Mouse (Mus musculus) limb, embryonic 10.5 days (tissue): ENCODE results near the gene 2810021J22Rik. TPM values are rescaled to one million over a fixed set of nuclear protein-coding genes. Genes with fewer than 3 reads are reported as not detected.

Experiments used
- DNase-seq: peaks from one replicate; pipeline ENCODE4 v3.0.0-alpha.2; 2017; ENCODE audit warnings: low spot score
- H3K27ac ChIP-seq: fragments of 300-500 bp; sonication (generic); 2 replicates; pipeline ENCODE4 v1.5.1; 2016; ENCODE audit warnings: mild to moderate bottlenecking
- H3K27me3 ChIP-seq: fragments of 300-500 bp; sonication (generic); 2 replicates; pipeline ENCODE4 v1.6.1; 2016; ENCODE audit warnings: low read depth, mild to moderate bottlenecking; ENCODE audit not compliant: poor library complexity, severe bottlenecking
- H3K36me3 ChIP-seq: fragments of 300-500 bp; sonication (generic); 2 replicates; pipeline ENCODE4 v1.6.1; 2016; ENCODE audit warnings: mild to moderate bottlenecking, moderate library complexity
- H3K4me1 ChIP-seq: fragments of 300-500 bp; sonication (generic); 2 replicates; pipeline ENCODE4 v1.6.1; 2016
- H3K4me3 ChIP-seq: fragments of 300-500 bp; sonication (generic); 2 replicates; pipeline ENCODE4 v1.5.1; 2016; ENCODE audit warnings: mild to moderate bottlenecking, moderate library complexity
- H3K9me3 ChIP-seq: fragments of 300-500 bp; sonication (generic); replicated peaks from 2 replicates; pipeline ENCODE4 v1.6.1; 2016; ENCODE audit warnings: mild to moderate bottlenecking
- WGBS: fragments of 180-500 bp; shearing (Covaris S2); methylation state at CpG from one replicate; pipeline ENCODE4 v1.1.7; 2016; 5-methylcytosine and 5-hydroxymethylcytosine counted together
- polyA plus RNA-seq: library from polyadenylated mRNA; unstranded; fragments of >200 nt; fragmentation: Nextera tagmentation; extraction: Ambion mirVana; gene quantifications from 2 replicates; pipeline ENCODE4 v1.2.1, GENCODE M21; 2016

2810021J22Rik gene
- polyA plus RNA-seq, 1 experiment from 2014 or later = 10.9 TPM

GRCm38 (mm10) chr11:58926651-58927050, 59.6 kb downstream of the 2810021J22Rik start:
- Histone ChIP-seq H3K27ac (no peak overlapping the region), H3K4me3 (no peak overlapping the region)
- WGBS = 92% methylated on average over 2 of the region's 3 CpGs

GRCm38 (mm10) chr11:58927053-58927452, 60.0 kb downstream of the 2810021J22Rik start:
- no peaks in the 10 kb centered on the region for H3K27me3 ChIP-seq
- H3K36me3 ChIP-seq = peaks cover 13% of the 10 kb centered on the region
- H3K9me3 ChIP-seq = no peaks in the 10 kb centered on the region
- H3K4me1 ChIP-seq = 0 out of 2 replicates have a peak, but pooled peaks cover 6% of the 10 kb centered on the region
- DNase-seq = no peak
- H3K4me3 ChIP-seq = no peak overlapping the region
- H3K27ac ChIP-seq = no peak overlapping the region
- 78% methylated on average over 2 of the region's 2 CpGs for WGBS

More at GRCm38 (mm10) chr11:58926651-58927050, 59.6 kb downstream of the 2810021J22Rik start:
- Histone ChIP-seq H3K4me1 (0 out of 2 replicates have a peak, but pooled peaks cover 6% of the 10 kb centered on the region), H3K9me3 (no peaks in the 10 kb centered on the region), H3K36me3 (peaks cover 9% of the 10 kb centered on the region), H3K27me3 (no peaks in the 10 kb centered on the region)
- DNase-seq = no peak

GRCm38 (mm10) chr11:58927790-58928651, 61.0 kb downstream of the 2810021J22Rik start:
- H3K9me3 ChIP-seq = no peaks in the 10 kb centered on the region
- H3K4me3 ChIP-seq = peak overlapping the region; percentile 1; the same call in 1 of the 2 replicates
- no peaks in the 10 kb centered on the region for H3K27me3 ChIP-seq
- peaks cover 23% of the 10 kb centered on the region for H3K36me3 ChIP-seq
- H3K27ac ChIP-seq = peak overlapping the region; percentile 43; the same call in 1 of the 2 replicates
- WGBS = 37% methylated on average over 20 of the region's 20 CpGs
- 0 out of 2 replicates have a peak, but pooled peaks cover 6% of the 10 kb centered on the region for H3K4me1 ChIP-seq
- peak; percentile 85 for DNase-seq

- 0 out of 2 replicates have a peak, but pooled peaks cover 6% of the 10 kb centered on the region for H3K4me1 ChIP-seq
- H3K4me3 ChIP-seq = no peak overlapping the region
- no peaks in the 10 kb centered on the region for H3K27me3 ChIP-seq
- peaks cover 33% of the 10 kb centered on the region for H3K36me3 ChIP-seq
- DNase-seq = no peak
- H3K27ac ChIP-seq = no peak overlapping the region
- WGBS = 67% methylated on average over 4 of the region's 4 CpGs
- H3K9me3 ChIP-seq = no peaks in the 10 kb centered on the region
Observed at GRCm38 (mm10) chr11:58929055-58929454, 62.0 kb downstream of the 2810021J22Rik start.

- no peak overlapping the region for H3K27ac ChIP-seq
- 50% methylated on average over 3 of the region's 3 CpGs for WGBS
- DNase-seq = no peak
- H3K4me3 ChIP-seq = no peak overlapping the region
- H3K27me3 ChIP-seq = no peaks in the 10 kb centered on the region
- peaks cover 39% of the 10 kb centered on the region for H3K36me3 ChIP-seq
- 0 out of 2 replicates have a peak, but pooled peaks cover 6% of the 10 kb centered on the region for H3K4me1 ChIP-seq
- H3K9me3 ChIP-seq = no peaks in the 10 kb centered on the region
Observed at GRCm38 (mm10) chr11:58929641-58930040, 62.6 kb downstream of the 2810021J22Rik start.

- 87% methylated on average over 3 of the region's 3 CpGs for WGBS
- Histone ChIP-seq H3K4me1 (0 out of 2 replicates have a peak, but pooled peaks cover 6% of the 10 kb centered on the region), H3K36me3 (peaks cover 44% of the 10 kb centered on the region), H3K9me3 (no peaks in the 10 kb centered on the region), H3K4me3 (no peak overlapping the region), H3K27me3 (no peaks in the 10 kb centered on the region), H3K27ac (no peak overlapping the region)
- no peak for DNase-seq
Observed at GRCm38 (mm10) chr11:58930254-58930653, 63.2 kb downstream of the 2810021J22Rik start.

- Histone ChIP-seq H3K27me3 (no peaks in the 10 kb centered on the region), H3K4me3 (no peak overlapping the region), H3K9me3 (no peaks in the 10 kb centered on the region), H3K36me3 (peaks cover 56% of the 10 kb centered on the region), H3K27ac (no peak overlapping the region), H3K4me1 (0 out of 2 replicates have a peak, but pooled peaks cover 6% of the 10 kb centered on the region)
- DNase-seq = no peak
- 88% methylated on average over 4 of the region's 4 CpGs for WGBS
Observed at GRCm38 (mm10) chr11:58931576-58931975, 64.6 kb downstream of the 2810021J22Rik start.

Other genes starting within 250 kb of the 2810021J22Rik start
- gene Olfr323, start 236.7 kb upstream of the 2810021J22Rik start, polyA plus RNA-seq = not detected in 2 replicates
- 0.29 and 0.30 TPM in 2 replicates for gene Trim58, start 226.8 kb upstream of the 2810021J22Rik start, polyA plus RNA-seq
- not detected in 2 replicates for gene Olfr322, start 208.4 kb upstream of the 2810021J22Rik start, polyA plus RNA-seq
- not detected in 2 replicates for gene Olfr320, start 186.1 kb upstream of the 2810021J22Rik start, polyA plus RNA-seq
- not detected in 2 replicates for gene Olfr319, start 168.1 kb upstream of the 2810021J22Rik start, polyA plus RNA-seq
- gene Olfr318, start 143.2 kb upstream of the 2810021J22Rik start, polyA plus RNA-seq = not detected in 2 replicates
- gene Olfr317, start 128.0 kb upstream of the 2810021J22Rik start, polyA plus RNA-seq = not detected in 2 replicates
- not detected in 2 replicates for gene Olfr316, start 114.5 kb upstream of the 2810021J22Rik start, polyA plus RNA-seq
- not detected in 2 replicates for gene Olfr315, start 94.0 kb upstream of the 2810021J22Rik start, polyA plus RNA-seq
- gene Olfr314, start 84.3 kb upstream of the 2810021J22Rik start, polyA plus RNA-seq = not detected in 2 replicates
- not detected in 2 replicates for gene Fam183b, start 65.3 kb upstream of the 2810021J22Rik start, polyA plus RNA-seq
- not detected in 2 replicates for gene Olfr313, start 52.2 kb upstream of the 2810021J22Rik start, polyA plus RNA-seq
- not detected in 2 replicates for gene Olfr312, start 38.0 kb upstream of the 2810021J22Rik start, polyA plus RNA-seq
- not detected in 2 replicates for gene Olfr311, start 28.0 kb upstream of the 2810021J22Rik start, polyA plus RNA-seq
- gene Gm12258, start 20.1 kb upstream of the 2810021J22Rik start, polyA plus RNA-seq = 7.8 and 11.0 TPM in 2 replicates
- gene Zfp39, start 37.0 kb downstream of the 2810021J22Rik start, polyA plus RNA-seq = 5.7 and 6.9 TPM in 2 replicates
- gene Btnl10, start 50.7 kb downstream of the 2810021J22Rik start, polyA plus RNA-seq = 0.05 TPM in 1 of 2 replicates, not detected in the other
- 222 and 238 TPM in 2 replicates for gene Rnf187, start 71.7 kb downstream of the 2810021J22Rik start, polyA plus RNA-seq
- 3.2 and 4.5 TPM in 2 replicates for gene Hist3h2ba, start 81.7 kb downstream of the 2810021J22Rik start, polyA plus RNA-seq
- 8.4 and 11.3 TPM in 2 replicates for gene Hist3h2a, start 87.5 kb downstream of the 2810021J22Rik start, polyA plus RNA-seq
- 0.31 and 0.35 TPM in 2 replicates for gene Trim17, start 87.5 kb downstream of the 2810021J22Rik start, polyA plus RNA-seq
- gene Trim11, start 110.9 kb downstream of the 2810021J22Rik start, polyA plus RNA-seq = 17.8 and 20.7 TPM in 2 replicates